Mouse (Mus musculus) testis, postnatal 10 days (tissue): ENCODE data around the gene 2700081O15Rik.

Experiments
- DNase-seq: peaks from one replicate; pipeline ENCODE4 v3.0.0; 2021; ENCODE audit warnings: low spot score

The 2700081O15Rik gene

GRCm38 (mm10) chr19:7420841-7421601, 3.6 kb downstream of the 2700081O15Rik start:
- peak; percentile 49 for DNase-seq

DNA sequence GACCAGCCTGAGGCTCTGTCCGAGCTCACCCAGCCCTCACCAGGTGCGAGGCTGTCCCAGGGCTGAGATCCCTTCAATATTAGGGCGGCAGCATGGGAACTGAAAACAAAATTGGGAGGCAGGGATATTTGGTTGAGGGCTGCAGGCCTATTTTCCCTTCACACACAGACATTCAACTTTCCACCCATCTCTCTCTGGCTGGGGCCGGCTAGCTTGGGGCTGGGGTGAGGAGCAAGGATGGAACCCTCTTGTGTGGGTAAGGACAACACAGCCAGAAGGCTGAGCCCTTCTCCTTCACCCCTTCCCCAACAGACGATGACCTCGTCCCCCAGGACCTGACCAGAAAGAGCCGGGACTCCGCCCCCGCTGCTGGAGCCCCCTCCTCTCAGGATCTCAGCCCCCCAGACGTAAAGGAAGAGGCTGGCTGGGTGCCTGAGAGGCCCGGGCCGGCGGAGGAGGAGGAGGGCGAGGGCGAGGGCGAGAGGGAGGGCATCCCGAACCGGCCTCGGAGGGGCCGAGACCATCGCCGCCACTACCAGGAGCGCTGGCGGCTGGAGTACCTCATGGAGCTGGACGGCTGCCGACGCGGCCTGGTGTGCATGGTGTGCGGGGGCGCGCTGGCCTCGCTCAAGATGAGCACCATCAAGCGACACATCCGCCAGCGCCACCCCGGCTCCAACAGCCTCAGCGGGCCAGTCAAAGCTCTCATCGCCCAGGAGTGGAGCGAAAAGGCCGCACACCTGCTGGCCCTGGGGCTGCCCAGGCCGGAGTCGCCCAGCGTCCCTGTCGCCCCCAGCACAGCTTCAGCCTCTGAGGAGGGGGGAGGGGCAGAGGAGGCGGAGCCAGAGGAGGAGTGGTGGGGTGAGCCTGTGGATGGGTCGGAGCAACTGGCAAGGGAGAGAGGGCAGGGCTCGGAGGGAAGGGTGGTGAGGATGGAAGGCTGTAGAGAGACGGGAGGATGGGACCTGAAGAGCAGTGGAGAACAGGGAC, 4.5 kb downstream of the 2700081O15Rik start:
- DNase-seq = peak; percentile 79

GRCm38 (mm10) chr19:7422656-7423027, 5.2 kb downstream of the 2700081O15Rik start:
- peak; percentile 62 for DNase-seq

GRCm38 (mm10) chr19:7423028-7423655, 5.7 kb downstream of the 2700081O15Rik start:
- DNase-seq = peak; percentile 88

DNA sequence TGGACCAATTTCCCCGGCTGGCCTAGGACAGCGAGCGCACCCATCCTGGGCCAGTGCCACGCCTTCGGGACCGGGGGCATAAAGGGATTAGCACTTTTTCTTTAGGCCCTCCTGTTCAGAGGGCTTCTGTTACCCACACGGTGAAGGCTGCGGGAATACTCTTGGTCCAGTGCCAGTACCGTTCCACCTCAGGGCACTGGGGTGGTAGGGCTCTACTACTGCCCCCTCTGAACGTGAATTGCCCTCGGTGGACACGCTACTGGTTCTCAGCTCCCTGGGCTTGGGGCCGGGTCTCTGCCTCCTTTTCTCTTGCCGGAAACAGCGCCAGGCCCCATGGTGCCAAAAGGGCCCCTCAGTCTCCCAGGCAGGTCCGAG, 6.2 kb downstream of the 2700081O15Rik start:
- DNase-seq = no peak

DNA sequence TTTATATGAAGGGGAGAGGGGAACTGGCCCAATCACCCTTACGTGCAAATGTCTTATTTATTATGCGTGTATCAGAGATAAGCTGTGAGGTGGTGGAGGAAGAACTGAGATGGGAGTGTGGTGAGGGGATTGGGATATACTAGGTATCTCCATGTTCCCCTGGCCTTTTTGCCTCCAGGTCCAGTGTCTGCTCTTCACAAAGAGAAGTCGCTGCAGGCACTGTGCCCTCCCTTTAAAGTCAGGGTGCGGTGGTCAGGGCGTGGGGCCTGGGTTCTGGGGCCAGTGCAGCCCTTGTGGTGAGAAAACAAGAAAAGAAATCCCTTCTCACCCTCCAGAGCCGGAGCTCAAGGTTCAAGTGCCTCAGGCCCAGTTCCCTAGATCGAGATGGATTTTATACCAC, 6.7 kb downstream of the 2700081O15Rik start:
- no peak for DNase-seq

DNA sequence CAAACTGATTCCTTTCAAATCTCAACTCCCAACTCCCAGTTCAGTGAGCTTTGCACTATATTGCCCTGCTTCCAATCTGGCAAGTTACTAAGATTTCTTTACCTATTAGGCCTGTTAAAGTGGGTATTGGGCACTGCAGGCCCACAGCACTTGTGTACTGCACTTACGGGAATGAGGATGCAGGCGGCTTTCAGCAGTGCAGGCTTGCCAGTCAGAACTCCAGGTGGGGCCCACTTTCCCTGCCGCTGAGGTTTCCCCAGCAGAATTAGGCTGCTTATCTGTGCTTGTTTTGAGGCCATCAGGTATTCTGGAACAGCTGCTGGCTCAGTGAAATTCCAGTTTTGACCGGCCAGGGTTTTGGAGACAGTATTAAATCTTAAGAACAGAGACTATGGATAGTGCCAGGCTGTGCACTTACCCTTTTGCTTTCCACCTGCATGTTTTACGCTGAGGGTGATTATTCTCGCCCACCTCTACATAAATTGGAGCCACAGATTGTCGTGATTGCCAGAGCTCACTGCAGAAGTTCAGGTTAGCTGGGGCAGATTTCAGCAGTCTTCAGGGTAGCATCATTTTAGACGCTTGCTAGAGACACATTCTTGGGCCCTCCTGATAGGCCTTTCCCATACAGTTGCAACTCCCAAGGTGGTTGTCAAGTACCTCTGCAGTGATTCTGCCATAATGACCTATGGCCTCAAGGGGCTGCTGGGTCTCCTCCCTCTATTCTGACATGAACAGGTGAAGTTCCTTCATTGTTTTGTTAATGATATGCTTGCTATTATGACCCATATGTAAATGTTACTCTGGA, 7.4 kb downstream of the 2700081O15Rik start:
- no peak for DNase-seq

- no peak for DNase-seq
Observed at GRCm38 (mm10) chr19:7425398-7425775, 8.0 kb downstream of the 2700081O15Rik start.

DNA sequence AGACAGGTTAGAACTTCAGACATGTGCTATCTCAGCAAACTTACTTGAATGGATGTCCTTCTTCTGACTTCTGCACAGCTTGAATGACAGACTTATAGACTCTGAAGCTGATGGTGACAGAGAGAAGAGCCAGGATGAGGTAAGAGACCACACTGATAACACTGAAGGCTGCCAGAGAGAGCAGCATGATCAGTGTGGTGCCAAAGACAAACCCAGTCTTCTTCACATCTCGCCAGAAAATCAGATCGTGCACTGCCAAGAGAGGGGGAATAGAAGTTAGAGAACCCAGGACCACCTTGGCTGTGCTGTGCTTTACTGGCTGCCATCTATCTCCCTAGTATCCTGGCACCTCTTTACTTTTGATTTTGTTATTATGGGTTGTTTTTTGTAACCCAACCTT, 17.5 kb downstream of the 2700081O15Rik start:
- DNase-seq = no peak

DNA sequence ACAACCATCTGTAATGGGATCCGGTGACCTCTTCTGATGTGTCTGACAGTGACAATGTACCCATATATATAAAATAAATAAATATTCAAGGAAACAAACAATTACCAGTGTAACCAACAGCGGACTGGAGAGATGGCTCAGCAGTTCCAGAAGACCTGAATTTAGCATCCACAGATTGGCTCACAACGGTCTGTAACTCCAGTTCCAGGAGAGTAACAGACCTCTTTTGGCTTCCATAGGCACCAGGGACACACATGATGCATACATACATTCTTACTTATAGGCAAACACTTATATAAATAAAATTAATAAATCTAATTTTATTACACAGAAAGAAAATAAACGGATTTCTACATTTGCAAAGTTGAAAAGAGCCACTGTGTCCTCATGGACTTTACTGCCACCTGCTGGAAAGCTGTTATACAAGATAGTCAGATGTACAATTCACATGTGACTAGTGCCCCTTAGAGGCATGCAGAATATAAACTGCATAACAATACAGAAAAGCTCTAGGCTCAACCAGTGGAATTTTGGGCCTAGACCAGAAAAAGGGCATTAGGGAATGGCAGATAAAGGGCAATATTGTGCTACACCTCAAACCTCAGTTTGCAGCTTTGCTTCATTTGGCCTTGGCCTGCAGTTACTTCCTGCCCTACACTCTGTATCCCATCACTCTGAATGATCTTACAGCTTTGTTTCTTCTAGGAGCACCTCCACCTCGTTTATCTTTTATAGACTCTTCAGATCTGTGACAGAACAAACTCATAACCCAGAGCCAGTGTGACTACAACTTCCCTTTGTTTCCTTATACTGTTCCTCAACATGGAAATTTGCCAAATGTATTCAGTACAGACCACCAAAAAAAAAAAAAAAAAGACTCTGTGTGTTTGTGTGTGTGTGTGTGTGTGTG, 18.9 kb downstream of the 2700081O15Rik start:
- peak; percentile 56 for DNase-seq

DNA sequence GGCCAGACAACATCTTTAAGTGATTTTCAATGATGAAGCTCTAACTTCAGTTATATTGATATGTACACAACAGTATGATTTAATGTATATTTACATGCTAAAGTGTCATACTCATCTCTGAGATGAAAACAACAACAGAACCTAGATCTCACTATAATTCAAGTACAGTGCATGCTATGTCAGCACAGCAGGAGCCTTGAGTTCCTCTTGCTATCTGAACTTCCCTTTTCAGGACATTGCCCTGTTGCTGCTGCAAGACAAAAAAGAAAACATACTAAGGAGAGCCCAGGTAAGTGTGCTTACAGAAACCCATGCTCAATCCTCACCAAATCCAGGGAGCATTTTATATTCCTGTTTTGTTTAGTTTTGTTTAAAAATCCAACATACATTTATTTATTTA, 20.9 kb downstream of the 2700081O15Rik start:
- DNase-seq = no peak

DNA sequence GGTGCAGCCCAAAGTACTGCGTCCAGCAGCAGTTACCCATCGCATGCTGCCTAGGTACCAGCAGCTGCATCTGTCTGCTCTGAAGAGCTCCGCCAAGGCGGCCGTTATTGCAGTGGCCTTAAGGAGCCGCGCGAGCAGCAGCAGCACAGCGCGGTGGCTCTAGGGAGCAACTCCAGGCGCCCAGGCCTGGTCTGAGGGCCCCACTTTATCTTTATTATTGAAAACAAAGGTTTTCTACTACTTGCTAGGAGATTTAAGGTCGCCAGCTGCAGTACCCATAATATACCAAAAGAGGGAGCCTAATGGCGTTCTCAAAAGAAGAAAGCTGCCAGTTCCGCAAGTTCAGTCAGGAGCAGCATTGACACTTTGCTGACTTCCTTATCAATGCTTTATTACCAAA, 24.1 kb downstream of the 2700081O15Rik start:
- peak; percentile 73 for DNase-seq

GRCm38 (mm10) chr19:7445105-7445504, 27.7 kb downstream of the 2700081O15Rik start:
- DNase-seq = no peak

DNA sequence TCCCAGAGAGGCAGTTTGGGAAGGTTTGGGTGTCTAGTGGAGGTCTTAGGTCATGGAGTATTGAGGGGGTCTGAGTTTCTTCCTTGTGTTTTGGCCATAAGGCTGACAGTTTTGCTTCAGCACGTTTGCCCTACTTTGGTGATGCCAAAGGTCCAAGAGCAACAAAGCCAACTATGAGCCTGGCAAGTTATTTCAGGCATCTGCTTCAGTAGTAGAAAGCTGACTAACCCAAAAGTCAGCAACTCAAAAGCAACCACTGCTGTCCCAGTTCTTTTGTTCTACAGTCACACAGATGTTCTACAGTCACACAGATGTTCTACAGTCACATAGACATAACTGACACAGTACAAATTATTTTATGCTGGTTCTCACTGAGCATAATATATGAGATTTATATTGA, 28.2 kb downstream of the 2700081O15Rik start:
- no peak for DNase-seq

DNA sequence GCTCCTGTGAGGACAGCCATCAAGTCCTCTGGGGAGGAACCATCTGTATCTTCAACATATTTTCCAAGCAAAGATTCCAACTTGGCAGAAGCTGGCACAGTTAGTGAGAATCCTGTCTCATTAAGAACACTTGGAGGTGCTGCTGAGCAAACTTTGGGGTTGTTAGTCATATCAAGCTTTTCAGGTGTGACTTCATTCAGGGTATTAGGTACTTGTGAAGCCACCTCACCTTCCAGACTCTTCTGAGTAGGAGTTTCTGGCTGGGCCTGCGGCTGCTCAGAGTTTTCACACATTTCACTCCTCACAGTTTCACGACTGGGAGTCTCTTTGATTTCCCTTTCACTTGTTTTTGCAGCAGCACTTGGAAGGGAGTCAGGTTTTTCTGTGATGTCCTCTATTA, 39.4 kb downstream of the 2700081O15Rik start:
- DNase-seq = no peak

GRCm38 (mm10) chr19:7458901-7459300, 41.5 kb downstream of the 2700081O15Rik start:
- DNase-seq = no peak

DNA sequence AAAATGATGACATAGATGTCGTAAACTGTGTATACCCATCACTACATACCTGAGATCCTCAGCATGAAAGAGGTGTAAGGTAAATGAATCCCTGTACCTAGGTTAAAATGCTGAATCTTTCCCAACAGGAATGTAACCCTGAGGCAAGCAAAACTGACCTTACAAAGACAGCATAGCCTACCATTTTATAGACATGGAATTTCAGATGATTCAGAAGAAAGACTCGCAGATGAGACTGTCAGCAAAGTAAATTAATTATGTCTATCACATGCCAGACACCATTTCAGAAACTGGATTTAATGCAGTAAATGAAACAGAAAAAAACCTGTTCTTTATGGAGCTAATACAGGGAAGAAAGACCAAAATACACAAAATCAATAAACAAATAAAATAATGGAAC, 41.9 kb downstream of the 2700081O15Rik start:
- DNase-seq = no peak

DNA sequence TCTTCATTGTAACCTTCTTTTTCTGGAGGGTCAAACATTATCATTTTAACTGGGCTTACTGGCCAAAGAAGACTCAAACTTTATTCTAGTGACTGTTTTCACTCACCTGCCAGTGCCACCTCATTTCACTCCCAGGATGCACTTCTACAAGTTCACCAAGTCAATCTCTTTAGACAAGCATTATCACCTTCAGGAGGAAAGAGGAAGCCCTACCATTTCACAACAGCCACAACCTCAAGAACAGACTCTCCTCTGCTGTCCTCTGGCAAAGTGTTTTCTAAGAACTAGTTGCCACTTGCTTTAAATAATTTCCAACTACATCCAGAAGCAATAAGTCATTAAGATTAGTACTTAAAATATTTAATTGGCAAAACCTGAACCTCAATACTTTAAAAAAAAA, 50.5 kb downstream of the 2700081O15Rik start:
- no peak for DNase-seq

GRCm38 (mm10) chr19:7470643-7471042, 53.2 kb downstream of the 2700081O15Rik start:
- DNase-seq = no peak
